Mouse (Mus musculus): Measurements from ENCODE around the gene Dcst1.

Gene Dcst1

GRCm38 (mm10) chr3:89305105-89305504 is 59.9 kb downstream of the Dcst1 start:
- no peak for DNase-seq

- DNase-seq = no peak
Observed at GRCm38 (mm10) chr3:89304440-89304839, 60.6 kb downstream of the Dcst1 start.

GRCm38 (mm10) chr3:89300514-89300913 is 64.5 kb downstream of the Dcst1 start:
- DNase-seq = no peak
